Mouse (Mus musculus) layer of hippocampus, adult 11-12 months (tissue): ENCODE measurements around the gene Rps28.
A peak's percentile ranks its signal among the peaks of the same experiment; 100 is the strongest.

Experiments used
- DNase-seq: peaks from one replicate; pipeline ENCODE4 v3.0.0; 2022; ENCODE audit warnings: low spot score

Rps28 gene

GRCm38 (mm10) chr17:33811142-33811516 lies 13.2 kb downstream of the Rps28 start:
- no peak for DNase-seq

GRCm38 (mm10) chr17:33810334-33811141 lies 13.8 kb downstream of the Rps28 start, which contains the start of gene Kank3:
Gene Kank3, plus strand, starts transcription at chr17:33810519.
- peak; percentile 93 for DNase-seq

DNA sequence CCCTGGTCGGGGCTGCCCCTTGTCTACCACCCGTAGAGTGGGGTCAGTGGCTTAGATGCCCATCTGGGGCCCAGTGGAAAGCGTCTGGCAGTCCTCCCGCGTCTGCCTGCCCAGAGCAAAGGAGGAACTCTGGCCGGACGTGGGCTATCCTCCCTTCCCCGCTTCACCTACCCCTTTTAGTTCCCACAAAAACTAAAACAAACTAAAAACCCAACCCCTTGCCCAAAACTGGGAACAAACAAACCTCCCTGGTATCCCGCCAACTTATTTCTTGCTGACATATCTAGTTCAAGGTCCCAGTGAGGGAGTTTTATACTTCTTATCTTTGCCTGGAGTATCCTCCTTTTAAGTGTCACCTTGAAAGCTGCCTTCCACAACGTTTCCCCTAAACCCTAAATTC lies 16.2 kb downstream of the Rps28 start:
- no peak for DNase-seq

DNA sequence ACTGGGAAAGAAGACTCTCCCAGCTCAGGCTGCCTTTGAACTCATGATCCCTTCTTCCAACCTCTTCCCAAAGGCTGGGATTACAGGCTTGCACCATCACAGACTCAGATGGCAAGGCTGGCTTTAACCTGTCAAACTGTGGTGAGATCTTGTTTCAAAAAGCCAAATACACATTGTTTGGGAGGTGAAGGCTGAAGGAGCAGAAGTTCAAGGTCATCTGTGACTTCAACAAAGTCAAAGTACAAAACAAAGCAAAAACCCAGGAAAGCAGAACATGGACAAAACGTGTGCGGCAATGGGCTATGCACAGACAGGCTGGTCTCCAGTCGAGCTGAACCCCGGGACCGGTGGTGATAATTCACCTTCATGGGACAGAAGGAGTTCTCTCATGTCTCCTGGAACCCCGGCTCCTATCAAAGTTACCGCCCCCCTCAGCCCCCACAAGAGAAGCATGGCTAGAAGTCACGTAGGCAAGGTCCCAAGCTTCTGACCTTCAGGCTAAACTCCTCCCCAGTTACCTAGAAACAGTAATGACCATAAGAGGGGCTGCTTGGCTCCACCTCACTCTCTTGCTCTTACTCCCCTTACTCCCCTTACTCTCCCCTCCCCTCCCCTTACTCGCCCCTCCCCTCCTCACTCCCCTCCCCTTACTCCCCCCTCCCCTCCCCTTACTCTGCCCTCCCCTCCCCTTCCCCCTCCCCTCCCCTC lies 17.0 kb downstream of the Rps28 start:
- no peak for DNase-seq

GRCm38 (mm10) chr17:33804745-33805144 lies 19.6 kb downstream of the Rps28 start:
- no peak for DNase-seq

- no peak for DNase-seq
Observed at GRCm38 (mm10) chr17:33804205-33804604, 20.2 kb downstream of the Rps28 start.

DNA sequence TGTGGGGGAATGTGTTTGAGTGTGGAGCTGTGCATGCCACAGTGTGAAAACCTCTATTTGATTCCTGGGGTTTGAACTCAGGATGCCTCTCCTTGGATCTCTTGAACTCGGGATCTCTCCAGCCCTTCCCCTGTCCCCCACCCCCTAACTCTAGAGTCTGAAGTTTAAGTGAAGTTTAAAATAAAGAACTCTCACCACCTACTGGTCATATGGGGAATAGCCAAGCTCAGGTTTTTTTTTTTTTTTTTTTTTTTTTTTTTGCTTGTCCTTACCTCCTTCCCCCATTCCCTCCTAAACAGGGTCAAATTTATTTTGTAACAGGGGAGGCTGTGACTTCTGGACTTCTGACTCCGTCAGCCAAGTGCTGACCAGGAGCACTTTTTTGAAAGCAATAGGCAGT lies 22.1 kb downstream of the Rps28 start:
- DNase-seq = no peak

DNA sequence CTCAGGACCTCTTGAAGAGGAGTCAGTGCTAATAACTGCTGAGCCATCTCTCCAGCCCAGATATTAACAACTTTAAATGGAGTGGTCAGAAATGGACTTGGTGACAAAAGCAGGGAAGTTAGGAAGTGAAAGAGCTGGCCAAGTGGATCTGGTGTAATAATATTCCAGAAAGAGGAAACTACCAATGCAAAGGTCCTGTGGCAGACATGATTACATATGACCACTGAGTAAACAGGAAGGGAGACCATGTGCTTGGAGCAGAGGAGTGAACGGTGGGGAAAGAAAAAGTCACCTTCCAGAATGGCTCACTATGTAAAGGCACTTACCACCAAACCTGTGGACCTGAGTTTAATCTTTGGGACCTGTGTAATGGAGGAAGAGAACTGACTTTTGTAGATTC lies 25.1 kb downstream of the Rps28 start:
- no peak for DNase-seq

DNA sequence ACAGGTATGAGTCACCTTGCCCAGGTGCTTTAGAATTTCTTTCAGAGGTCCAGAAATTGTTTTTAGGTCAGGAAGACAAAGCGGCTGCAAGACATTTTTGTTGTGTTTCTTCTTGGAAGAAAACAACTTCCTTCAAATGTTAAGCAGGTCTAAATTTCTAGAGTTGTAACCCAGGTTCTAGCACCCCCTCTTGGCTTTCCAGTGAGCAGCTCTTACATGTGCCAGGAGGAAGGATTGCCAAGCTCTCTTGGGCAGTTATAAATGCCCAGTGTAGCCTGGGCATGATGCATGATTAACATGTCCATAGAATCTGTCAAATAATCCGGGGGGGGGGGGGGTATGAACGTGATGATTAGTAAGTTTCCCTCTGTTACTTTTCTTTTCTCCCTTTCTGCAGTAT lies 26.1 kb downstream of the Rps28 start:
- no peak for DNase-seq

DNA sequence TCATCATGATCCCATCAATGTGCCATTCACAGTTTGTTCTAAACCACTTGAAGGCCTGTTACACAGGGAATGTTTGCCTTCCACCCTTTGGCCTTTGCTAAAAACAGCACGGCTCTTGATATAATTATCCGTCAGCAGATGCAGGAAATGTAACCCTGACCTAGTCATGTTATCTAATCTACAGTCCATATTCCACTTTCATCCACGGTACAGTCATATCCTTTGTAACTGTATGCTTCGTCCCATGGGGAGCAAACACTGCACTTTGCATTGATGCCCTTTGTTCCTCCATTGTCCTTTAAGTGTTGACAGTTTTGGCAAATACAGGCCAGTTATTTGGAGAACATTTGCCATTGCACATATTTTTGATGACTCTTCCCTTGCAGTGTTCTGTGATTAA lies 35.6 kb downstream of the Rps28 start:
- DNase-seq = no peak

- no peak for DNase-seq
Observed at GRCm38 (mm10) chr17:33786375-33786774, 38.0 kb downstream of the Rps28 start.

GRCm38 (mm10) chr17:33784939-33785338 lies 39.4 kb downstream of the Rps28 start:
- DNase-seq = no peak

- no peak for DNase-seq
Observed at GRCm38 (mm10) chr17:33783408-33783807, 41.0 kb downstream of the Rps28 start.

- no peak for DNase-seq
Observed at GRCm38 (mm10) chr17:33782067-33782466, 42.3 kb downstream of the Rps28 start.

DNA sequence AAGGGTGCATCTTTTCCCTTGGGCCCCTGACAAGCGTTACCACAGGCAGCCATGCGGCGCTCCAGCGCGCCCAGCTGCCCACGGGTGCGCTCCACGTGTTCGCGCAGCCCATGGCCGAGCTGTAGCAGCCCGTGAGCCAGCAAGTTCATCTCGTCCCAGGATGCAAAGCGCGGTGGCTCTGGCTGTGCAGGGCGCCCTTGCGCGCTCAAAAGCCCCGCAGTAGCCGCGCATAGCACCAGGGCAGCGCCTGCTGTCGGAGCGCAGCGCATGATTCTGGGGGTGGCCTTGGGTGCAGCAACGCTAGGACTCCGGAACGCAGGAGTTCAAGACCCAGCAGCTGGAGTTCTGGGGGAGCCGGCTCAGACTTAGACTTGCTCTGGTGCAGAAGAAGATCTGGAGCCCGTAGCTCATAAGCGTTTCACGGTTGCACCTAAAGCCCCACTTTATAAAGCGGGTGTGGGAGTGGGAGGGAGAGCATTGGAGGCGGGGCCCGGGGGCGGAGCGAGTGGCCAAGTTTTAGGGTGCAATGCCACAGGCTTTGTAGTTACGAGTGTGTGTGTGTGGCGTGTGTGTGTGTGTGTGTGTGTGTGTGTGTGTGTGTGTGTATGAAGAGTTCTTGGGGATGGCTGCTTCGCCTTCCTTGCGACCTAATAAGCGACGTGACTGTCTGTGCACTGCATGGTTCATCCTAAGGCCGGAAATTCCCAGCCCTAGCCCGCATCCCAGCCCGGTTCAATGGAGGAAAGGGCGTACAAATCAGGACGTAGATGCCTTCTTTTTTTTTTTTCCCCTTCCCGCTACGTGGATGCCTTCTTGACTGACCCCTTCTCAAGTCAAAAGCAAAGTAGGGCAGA lies 43.0 kb downstream of the Rps28 start, which contains the start of gene Angptl4:
Angptl4 (minus strand) TSS at position 707 of the 854 bp plus-strand sequence.
- DNase-seq = peak; percentile 48

DNA sequence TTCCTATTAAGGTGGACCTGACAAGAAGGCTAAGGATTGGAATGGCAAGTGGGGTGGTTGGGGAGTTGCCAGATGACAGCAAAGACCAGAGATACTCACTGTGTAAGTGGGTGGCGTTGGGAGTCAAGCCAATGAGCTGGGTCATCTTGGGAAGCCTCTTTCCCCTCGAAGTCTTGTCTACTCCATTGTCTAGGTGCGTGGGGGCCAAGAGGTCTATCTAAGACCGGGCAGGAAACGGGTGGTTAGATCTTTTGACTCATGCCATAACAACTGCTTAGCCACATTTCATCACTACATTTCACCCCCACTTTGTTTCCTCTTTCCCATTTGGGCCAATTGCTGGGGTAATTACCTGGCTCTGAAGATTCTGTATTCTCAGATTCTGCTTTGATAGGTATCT lies 43.9 kb downstream of the Rps28 start:
- no peak for DNase-seq

- DNase-seq = no peak
Observed at GRCm38 (mm10) chr17:33779967-33780295, 44.4 kb downstream of the Rps28 start.

DNA sequence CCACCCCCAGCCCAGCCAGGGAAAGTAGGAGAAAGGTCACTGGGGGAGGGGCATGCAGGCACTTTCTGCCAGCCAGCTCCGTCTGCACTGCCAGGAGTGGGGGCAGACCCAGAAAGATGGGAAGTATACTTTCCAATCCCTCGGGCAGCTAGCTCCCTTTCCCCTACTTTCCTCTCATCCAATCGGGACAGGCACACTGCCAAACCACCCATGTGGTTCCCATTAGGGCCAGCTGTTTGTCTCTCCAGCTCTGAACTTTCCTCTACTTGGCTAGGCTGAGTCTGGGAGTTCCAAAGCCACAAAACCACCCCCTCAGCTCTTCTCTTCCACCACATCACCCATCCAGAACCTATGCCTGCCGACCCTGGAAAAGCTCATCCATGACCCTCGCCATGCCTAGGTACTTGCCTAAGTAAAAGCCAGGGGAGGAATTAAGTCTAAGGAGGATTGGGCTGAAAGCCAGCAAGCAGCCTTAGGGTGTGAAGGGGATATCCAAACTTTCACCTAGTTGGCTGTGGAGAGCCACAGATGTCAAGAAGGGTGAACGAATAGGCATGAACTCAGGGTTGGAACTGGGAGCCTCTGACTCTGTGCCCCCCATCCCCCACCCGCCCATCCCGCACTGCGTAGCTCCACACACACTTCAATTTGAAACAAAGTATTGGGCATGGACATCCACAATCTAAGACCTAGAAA lies 44.9 kb downstream of the Rps28 start:
- DNase-seq = peak; percentile 88

- no peak for DNase-seq
Observed at GRCm38 (mm10) chr17:33775287-33775686, 49.1 kb downstream of the Rps28 start.

- DNase-seq = no peak
Observed at GRCm38 (mm10) chr17:33774573-33775155, 49.7 kb downstream of the Rps28 start.

- DNase-seq = no peak
Observed at GRCm38 (mm10) chr17:33773871-33774572, 50.3 kb downstream of the Rps28 start.
